Mouse (Mus musculus) heart, embryonic 16.5 days (tissue): ENCODE measurements at regions not wholly inside any gene's neighbourhood (a gene's known extent, or its start where the extent isn't known, plus 50 kb on each side); places are given as distances from the start of the nearest gene placed in this dataset.

Source experiments
- ATAC-seq: fragments of 200-750 bp; cut with Nextera tagmentation; replicated peaks from 2 replicates; pipeline ENCODE4 v1.8.0; 2017; ENCODE audit warnings: moderate number of reproducible peaks; ENCODE audit not compliant: insufficient read depth, low FRiP score; ENCODE audit errors: extremely low read depth
- H3K27ac ChIP-seq: fragments of 300-500 bp; sonication (generic); 2 replicates; pipeline ENCODE4 v1.5.1; 2014; ENCODE audit warnings: mild to moderate bottlenecking, low read length, control low read depth, moderate library complexity
- H3K27me3 ChIP-seq: fragments of 300-500 bp; sonication (generic); 2 replicates; pipeline ENCODE4 v1.6.1; 2014; ENCODE audit warnings: low read length, mixed read lengths; ENCODE audit not compliant: control insufficient read depth, insufficient read depth
- H3K36me3 ChIP-seq: fragments of 300-500 bp; sonication (generic); 2 replicates; pipeline ENCODE4 v1.6.1; 2014; ENCODE audit not compliant: control insufficient read depth, insufficient read depth
- H3K4me1 ChIP-seq: fragments of 300-500 bp; sonication (generic); 2 replicates; pipeline ENCODE4 v1.6.1; 2014; ENCODE audit warnings: low read length, mixed read lengths; ENCODE audit not compliant: control insufficient read depth, insufficient read depth
- H3K4me2 ChIP-seq: fragments of 300-500 bp; sonication (generic); 2 replicates; pipeline ENCODE4 v1.6.1; 2014; ENCODE audit warnings: low read depth, mild to moderate bottlenecking, control low read depth, low read length
- H3K4me3 ChIP-seq: fragments of 300-500 bp; sonication (generic); 2 replicates; pipeline ENCODE4 v1.5.1; 2014; ENCODE audit warnings: mild to moderate bottlenecking, control low read depth, low read length
- H3K9ac ChIP-seq: fragments of 300-500 bp; sonication (generic); 2 replicates; pipeline ENCODE4 v1.6.1; 2014; ENCODE audit warnings: low read length, control low read depth
- H3K9me3 ChIP-seq: fragments of 300-500 bp; sonication (generic); replicated peaks from 2 replicates; pipeline ENCODE4 v1.6.1; 2016; ENCODE audit warnings: low read length; ENCODE audit not compliant: control insufficient read depth
- WGBS: fragments of 180-500 bp; shearing (Covaris S2); extraction: QIAGEN DNeasy Blood & Tissue Kit; methylation state at CpG from one replicate; pipeline ENCODE4 v1.1.7; 2014; 5-methylcytosine and 5-hydroxymethylcytosine counted together

GRCm38 (mm10) chr12:15644074-15644672, 172.5 kb downstream of the Trib2 start:
- no peak overlapping the region for H3K4me2 ChIP-seq
- peaks cover 14% of the 10 kb centered on the region for H3K4me1 ChIP-seq
- WGBS, result 68% methylated on average over 9 of the region's 9 CpGs
- H3K9me3 ChIP-seq, result no peaks in the 10 kb centered on the region
- no peaks in the 10 kb centered on the region for H3K27me3 ChIP-seq
- H3K9ac ChIP-seq, result no peak overlapping the region
- H3K36me3 ChIP-seq, result no peaks in the 10 kb centered on the region
- ATAC-seq, result no peak
- no peak overlapping the region for H3K27ac ChIP-seq
- H3K4me3 ChIP-seq, result no peak overlapping the region

DNA sequence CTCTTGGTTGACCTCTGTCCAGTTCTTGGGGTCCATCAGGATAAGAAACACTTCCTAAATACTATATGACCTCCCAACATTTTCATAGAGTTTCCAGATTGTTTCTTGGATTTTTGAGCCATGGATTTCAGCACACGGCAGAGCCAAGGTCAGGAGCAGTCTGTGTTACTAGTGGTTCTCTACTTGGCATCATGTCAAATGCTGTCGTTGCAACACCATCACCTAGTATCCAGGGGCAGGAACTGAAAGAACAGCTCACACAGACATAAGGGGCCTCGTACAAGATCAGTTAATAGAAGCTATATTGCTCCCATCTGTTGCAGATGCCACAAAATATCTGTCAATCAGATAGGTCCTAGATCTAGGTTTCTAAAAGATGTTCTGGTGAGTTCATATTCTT, 173.1 kb downstream of the Trib2 start:
- Histone ChIP-seq H3K9me3 (no peaks in the 10 kb centered on the region), H3K4me1 (peaks cover 11% of the 10 kb centered on the region), H3K36me3 (no peaks in the 10 kb centered on the region), H3K27me3 (no peaks in the 10 kb centered on the region), H3K4me2 (no peak overlapping the region), H3K9ac (no peak overlapping the region), H3K4me3 (no peak overlapping the region), H3K27ac (no peak overlapping the region)
- ATAC-seq, result no peak
- WGBS, result 11% methylated on average over 3 of the region's 3 CpGs

DNA sequence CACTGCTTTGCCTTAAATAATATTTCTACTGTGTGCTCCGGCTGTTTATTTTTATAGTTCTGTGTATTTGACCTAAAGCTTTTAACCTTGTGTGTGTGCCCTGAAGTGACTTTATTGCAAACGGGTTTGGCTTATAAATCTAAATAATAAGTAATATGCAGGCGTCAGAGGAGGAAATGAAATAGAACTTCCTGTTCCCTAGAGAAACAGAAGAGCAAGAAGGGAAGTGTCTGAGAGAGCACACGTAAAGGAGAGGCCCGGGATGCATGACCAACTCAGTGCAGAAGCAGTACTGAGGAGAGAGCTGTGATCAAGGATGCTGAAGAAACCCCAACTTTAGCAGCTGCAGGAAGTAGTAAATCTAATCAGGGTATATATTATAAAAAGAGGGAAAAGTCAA, 176.4 kb downstream of the Trib2 start:
- H3K4me1 ChIP-seq, result peaks cover 9% of the 10 kb centered on the region
- 67% methylated on average over 5 of the region's 5 CpGs for WGBS

DNA sequence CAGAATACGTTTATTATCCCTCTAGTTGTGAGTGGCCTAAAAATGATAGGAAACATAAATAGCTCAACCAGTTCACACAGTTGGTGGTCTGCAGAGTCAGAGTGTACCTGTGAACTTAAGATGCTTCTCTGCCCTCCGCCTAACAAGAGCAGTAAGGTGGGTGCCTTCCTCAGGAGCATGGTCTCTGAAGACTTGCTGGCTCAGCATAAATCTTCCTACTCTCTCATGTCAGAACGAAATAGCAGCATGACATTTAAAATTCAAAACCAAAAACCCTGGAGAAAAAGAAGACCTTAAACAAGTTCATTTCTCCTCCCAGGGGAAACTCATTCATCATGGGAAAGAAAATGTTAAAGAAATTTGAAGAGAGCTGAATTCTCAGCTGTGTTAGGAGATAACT, 186.8 kb downstream of the Trib2 start:
- Histone ChIP-seq H3K27ac (no peak overlapping the region), H3K4me1 (no peaks in the 10 kb centered on the region), H3K4me2 (no peak overlapping the region), H3K9me3 (no peaks in the 10 kb centered on the region), H3K9ac (no peak overlapping the region), H3K36me3 (no peaks in the 10 kb centered on the region), H3K4me3 (no peak overlapping the region), H3K27me3 (no peaks in the 10 kb centered on the region)
- ATAC-seq, result no peak
- 73% methylated on average over 3 of the region's 3 CpGs for WGBS

More for the DNA sequence above, 176.4 kb downstream of the Trib2 start:
- H3K4me2 ChIP-seq, result no peak overlapping the region
- no peak overlapping the region for H3K9ac ChIP-seq
- no peaks in the 10 kb centered on the region for H3K9me3 ChIP-seq
- ATAC-seq, result no peak
- no peaks in the 10 kb centered on the region for H3K36me3 ChIP-seq
- H3K27me3 ChIP-seq, result no peaks in the 10 kb centered on the region
- no peak overlapping the region for H3K4me3 ChIP-seq
- no peak overlapping the region for H3K27ac ChIP-seq

DNA sequence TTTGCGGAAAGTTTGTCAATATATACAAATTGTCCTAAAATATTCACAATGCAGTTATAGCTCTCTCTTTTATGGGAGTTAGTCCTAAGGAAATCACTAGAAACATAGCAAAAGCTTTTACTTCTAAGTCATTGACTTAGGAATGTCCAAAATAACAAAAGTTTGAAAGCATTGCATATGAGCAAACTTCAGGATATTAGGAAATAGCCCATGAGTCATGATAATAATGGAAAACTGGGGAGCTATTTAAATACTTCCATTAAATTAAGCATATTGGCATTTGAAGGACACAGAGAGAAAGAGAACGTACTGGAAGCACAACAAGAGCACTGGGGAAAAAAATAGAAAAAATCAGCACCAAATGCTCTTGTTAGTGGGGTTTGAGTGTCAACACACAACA, 197.2 kb downstream of the Trib2 start:
- Histone ChIP-seq H3K4me3 (no peak overlapping the region), H3K27ac (no peak overlapping the region)
- WGBS, result 87% methylated on average over 2 of the region's 2 CpGs

DNA sequence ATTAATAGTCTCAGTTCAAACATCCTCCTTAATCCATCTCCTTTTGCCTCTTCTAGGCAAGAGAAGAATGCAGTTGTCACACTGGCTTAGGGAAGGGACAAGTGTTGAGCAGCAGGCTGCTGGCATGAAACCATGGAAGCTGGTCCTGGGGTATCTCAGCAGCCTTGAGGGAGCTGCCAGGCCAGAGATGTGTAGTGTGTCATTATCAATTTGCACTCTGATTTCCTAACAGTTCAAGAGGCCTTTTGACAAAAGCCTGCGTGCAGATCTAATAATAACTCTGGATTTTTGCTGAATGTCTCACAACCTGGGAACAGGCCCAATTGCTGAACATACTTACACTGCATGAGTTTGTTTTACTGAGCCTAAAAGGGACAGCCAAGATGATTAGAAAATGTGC, 199.4 kb downstream of the Trib2 start:
- peak; percentile 96 for ATAC-seq
- H3K4me3 ChIP-seq, result no peak overlapping the region
- WGBS, result 23% methylated on average over 1 of the region's 1 CpGs
- H3K4me2 ChIP-seq, result peak overlapping the region; percentile 26
- no peaks in the 10 kb centered on the region for H3K27me3 ChIP-seq
- H3K27ac ChIP-seq, result peak overlapping the region; percentile 84
- H3K4me1 ChIP-seq, result peaks cover 14% of the 10 kb centered on the region
- no peak overlapping the region for H3K9ac ChIP-seq
- H3K9me3 ChIP-seq, result no peaks in the 10 kb centered on the region
- no peaks in the 10 kb centered on the region for H3K36me3 ChIP-seq

More for the DNA sequence above, 197.2 kb downstream of the Trib2 start:
- Histone ChIP-seq H3K4me2 (no peak overlapping the region), H3K36me3 (no peaks in the 10 kb centered on the region), H3K4me1 (peaks cover 14% of the 10 kb centered on the region), H3K9me3 (no peaks in the 10 kb centered on the region), H3K27me3 (no peaks in the 10 kb centered on the region), H3K9ac (no peak overlapping the region)
- ATAC-seq, result no peak

GRCm38 (mm10) chr12:15611847-15612580, 204.7 kb downstream of the Trib2 start:
- H3K36me3 ChIP-seq, result no peaks in the 10 kb centered on the region
- H3K27me3 ChIP-seq, result no peaks in the 10 kb centered on the region
- no peak overlapping the region for H3K4me2 ChIP-seq
- H3K4me3 ChIP-seq, result no peak overlapping the region
- peaks cover 22% of the 10 kb centered on the region for H3K4me1 ChIP-seq
- 0 out of 2 replicates have a peak, but pooled peaks have one; percentile 31 for ATAC-seq
- no peak overlapping the region for H3K27ac ChIP-seq
- no peak overlapping the region for H3K9ac ChIP-seq
- 66% methylated on average over 5 of the region's 5 CpGs for WGBS
- H3K9me3 ChIP-seq, result no peaks in the 10 kb centered on the region

GRCm38 (mm10) chr12:15607091-15607490, 209.6 kb downstream of the Trib2 start:
- Histone ChIP-seq H3K9ac (no peak overlapping the region; the same call in 1 of the 2 replicates), H3K4me2 (no peak overlapping the region), H3K27me3 (no peaks in the 10 kb centered on the region), H3K27ac (peak overlapping the region; percentile 40; the same call in 1 of the 2 replicates), H3K36me3 (no peaks in the 10 kb centered on the region), H3K4me1 (peaks cover 25% of the 10 kb centered on the region), H3K9me3 (no peaks in the 10 kb centered on the region), H3K4me3 (no peak overlapping the region)
- 49% methylated on average over 1 of the region's 1 CpGs for WGBS
- no peak for ATAC-seq

GRCm38 (mm10) chr12:15606095-15606494, 210.6 kb downstream of the Trib2 start:
- H3K9me3 ChIP-seq, result no peaks in the 10 kb centered on the region
- WGBS, result 47% methylated on average over 4 of the region's 4 CpGs
- H3K9ac ChIP-seq, result no peak overlapping the region
- ATAC-seq, result no peak
- no peaks in the 10 kb centered on the region for H3K27me3 ChIP-seq
- H3K4me2 ChIP-seq, result 0 out of 2 replicates have a peak overlapping the region, but pooled peaks have one; percentile 2
- H3K4me1 ChIP-seq, result peaks cover 25% of the 10 kb centered on the region
- H3K27ac ChIP-seq, result peak overlapping the region; percentile 40; the same call in 1 of the 2 replicates
- H3K4me3 ChIP-seq, result no peak overlapping the region
- no peaks in the 10 kb centered on the region for H3K36me3 ChIP-seq
